Mouse (Mus musculus) ES-E14 (cell line): ENCODE results near the gene Lrmda.

ENCODE experiments used
- CHD2 ChIP-seq: IDR thresholded peaks from 2 replicates; pipeline ENCODE4 v1.6.1; 2014; ENCODE audit warnings: mild to moderate bottlenecking, low read depth, low read length, inconsistent platforms
- HCFC1 ChIP-seq: IDR thresholded peaks from 2 replicates; pipeline ENCODE4 v1.6.1; 2012; ENCODE audit warnings: low read length, inconsistent platforms, borderline replicate concordance; ENCODE audit not compliant: insufficient read depth
- MAFK ChIP-seq: IDR thresholded peaks from 2 replicates; pipeline ENCODE4 v1.6.1; 2014; ENCODE audit warnings: mild to moderate bottlenecking, low read depth, low read length, inconsistent platforms; ENCODE audit not compliant: insufficient read depth
- ZC3H11A ChIP-seq: IDR thresholded peaks from 2 replicates; pipeline ENCODE4 v1.6.1; 2012; ENCODE audit warnings: low read depth, mild to moderate bottlenecking, inconsistent platforms, low read length, borderline replicate concordance
- ZNF384 ChIP-seq: IDR thresholded peaks from 2 replicates; pipeline ENCODE4 v1.6.1; 2012; ENCODE audit warnings: low read depth, low read length, inconsistent platforms

DNA sequence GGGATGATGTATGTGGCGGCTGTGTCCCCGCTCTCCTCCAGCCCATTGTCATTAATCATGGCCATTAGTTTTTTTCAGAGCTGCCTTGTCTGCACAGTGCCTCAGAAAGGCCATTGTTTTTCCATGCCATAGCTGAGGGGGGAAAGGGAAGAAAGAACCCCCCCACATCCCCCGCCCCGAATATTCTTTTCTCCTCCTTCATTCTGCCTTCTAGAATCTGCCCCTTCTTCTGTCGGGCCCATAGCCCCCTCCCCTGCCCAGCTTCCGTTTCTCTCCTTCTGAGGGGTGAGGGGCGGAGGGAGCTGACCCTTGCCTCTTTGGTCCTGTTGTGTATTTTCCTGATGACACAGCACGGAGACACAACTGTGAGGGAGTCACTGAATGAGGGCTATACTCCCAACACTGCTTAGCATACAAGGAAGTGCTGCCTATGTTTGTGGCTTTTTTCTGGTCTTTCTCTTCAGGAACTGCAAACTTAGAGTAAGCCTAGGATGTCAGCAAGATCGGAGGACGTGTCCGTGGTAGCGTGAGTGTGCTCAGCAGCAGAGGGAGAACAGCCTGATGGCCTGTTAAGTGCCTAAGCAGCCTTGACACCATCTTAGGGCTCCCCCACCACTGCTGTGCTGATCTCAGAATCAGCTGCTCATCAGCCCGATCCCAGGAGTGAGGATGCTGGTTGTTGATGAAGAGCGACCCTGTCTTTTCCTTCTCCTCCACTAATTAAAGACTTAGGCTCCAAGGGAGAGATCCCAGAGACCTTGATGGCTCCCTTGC is 149.5 kb downstream of the Lrmda start:
- no peak for TF ChIP-seq MAFK
- TF ChIP-seq ZNF384, result no peak
- TF ChIP-seq CHD2, result no peak
- TF ChIP-seq HCFC1, result no peak
- TF ChIP-seq ZC3H11A, result no peak
